Mouse (Mus musculus): ENCODE data around the gene Trim27. TPM values are rescaled to one million over a fixed set of nuclear protein-coding genes. Genes with fewer than 3 reads are reported as not detected.

The Trim27 gene
- total RNA-seq, 4 experiments from 2014 or later: 46.8 to 54.3 (median 52.6) TPM

DNA sequence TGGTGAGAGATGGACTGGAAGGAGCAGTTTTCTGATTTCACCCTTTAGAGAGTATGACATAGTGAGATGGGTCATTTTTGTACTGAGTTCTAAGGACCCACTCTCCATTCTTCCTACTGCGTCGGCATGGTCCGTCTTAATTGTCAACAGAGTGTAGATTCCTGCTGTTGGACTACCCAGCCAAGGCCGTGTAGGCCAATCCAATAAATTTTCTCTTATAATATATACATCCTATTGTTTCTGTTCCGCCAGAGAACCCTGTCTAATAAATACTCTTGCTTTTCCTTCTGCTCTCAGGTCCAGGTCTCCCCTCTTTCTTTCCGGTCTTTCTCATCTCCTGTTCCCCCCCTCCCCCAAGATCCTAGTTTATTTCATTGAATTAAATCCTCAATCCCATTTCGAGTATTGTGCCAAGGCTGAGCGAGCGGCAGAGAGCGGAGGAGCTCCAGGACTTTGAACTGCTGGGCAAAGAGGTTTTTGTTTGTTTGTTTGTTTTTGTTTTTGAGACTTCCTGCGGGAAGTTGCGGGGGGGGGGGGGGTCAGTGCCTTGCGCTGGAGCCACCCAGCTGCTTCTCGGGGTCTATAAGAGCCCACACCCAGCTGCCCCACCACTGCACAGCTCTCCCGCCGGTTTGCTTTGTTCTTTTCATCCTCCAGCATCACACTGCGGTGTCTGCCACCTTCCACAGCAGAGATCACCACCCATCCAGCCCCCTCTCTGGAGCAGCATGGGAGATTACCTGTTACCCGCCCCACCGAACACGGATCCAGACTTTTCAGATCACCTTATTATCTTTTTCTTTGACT, 42.6 kb downstream of the Trim27 start:
- DNase-seq: no peak

- DNase-seq: peak; percentile 75
Measured at GRCm38 (mm10) chr13:21222463-21223022, 43.3 kb downstream of the Trim27 start.

GRCm38 (mm10) chr13:21223242-21223655, 44.0 kb downstream of the Trim27 start:
- DNase-seq: no peak

GRCm38 (mm10) chr13:21224376-21224775, 45.1 kb downstream of the Trim27 start:
- no peak for DNase-seq

GRCm38 (mm10) chr13:21225206-21225605, 46.0 kb downstream of the Trim27 start:
- DNase-seq: no peak

DNA sequence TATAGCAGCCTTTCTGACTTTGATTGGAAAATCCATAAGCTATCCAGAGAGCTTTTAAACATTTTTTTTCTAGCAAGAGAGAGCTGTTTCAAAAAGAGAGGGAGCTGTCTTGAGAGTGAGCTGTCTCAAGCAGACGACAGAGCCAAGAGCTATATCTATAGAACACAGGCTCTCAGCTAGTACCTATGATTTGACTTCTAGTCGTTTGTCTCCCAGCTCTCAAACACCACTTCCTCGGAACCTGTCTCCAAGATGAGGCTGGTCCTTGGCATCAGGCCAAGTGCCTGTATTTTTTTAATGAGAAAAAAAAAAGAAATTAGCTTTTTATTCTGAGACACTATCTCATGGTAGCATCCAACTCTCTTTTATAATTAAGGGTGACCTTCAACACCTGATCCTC, 46.8 kb downstream of the Trim27 start:
- DNase-seq: no peak

DNA sequence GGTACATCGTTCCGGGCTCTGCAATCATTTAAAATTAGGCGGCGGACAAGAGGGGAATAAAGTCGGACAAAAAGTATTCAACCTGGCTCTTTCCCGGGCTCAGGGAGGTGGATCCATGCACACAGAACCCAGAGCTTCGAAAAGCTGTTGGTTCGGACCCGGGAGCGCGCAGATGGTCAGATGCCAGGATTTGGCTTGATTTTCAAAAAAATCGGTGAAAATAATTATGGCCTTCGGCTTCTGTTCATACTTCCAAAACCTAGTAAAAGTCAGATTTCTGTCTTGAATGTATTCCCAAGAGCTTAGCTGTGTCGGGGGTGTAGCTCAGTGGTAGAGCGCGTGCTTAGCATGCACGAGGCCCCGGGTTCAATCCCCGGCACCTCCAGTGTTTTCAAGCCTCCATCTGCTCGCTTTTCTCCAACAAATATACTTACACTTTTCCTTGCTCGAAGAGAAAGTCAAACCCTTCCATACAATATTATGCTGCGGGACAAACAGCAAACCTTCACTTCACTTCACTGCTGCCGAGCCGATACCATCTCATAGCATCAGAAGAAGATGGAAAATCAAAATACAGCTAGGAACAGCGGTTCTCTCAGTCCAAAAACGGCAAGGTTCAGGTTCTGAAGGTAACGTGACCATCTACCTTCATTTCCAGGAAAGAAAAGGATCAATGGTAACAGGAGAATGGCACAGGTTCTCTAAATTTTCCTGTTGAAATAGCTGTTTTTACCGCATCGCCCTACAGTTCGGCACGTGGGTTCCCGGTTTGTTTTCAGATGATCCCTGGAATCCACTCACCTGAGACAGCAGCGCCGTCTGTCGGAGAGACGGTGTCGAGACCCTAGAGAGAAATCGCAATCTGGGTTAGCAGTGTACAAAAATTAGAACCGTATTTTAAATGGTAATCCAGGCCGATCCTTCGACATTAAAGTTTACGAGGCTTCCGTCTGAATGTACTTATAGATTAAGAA, 54.8 kb downstream of the Trim27 start:
- peak; percentile 72 for DNase-seq

GRCm38 (mm10) chr13:21236714-21237113, 57.5 kb downstream of the Trim27 start:
- DNase-seq: no peak

DNA sequence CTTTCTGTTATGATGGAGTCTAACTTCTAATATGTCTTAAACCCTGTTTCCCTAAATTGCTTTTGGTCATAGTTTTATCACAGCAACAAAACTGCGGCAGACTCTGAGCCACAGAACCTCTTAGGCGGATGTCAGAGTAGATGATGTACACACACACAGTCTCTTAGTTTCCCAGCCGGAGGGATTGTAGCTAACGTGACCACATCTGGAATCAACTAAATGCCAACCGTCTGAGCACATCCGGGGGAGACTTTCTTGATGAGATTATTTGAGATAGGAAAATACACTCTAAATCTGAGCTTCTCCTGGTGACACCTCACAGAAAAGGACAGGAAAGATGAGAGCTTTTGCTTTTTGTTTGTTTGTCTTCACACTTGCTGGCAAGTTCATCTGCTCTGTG, 57.9 kb downstream of the Trim27 start:
- no peak for DNase-seq

DNA sequence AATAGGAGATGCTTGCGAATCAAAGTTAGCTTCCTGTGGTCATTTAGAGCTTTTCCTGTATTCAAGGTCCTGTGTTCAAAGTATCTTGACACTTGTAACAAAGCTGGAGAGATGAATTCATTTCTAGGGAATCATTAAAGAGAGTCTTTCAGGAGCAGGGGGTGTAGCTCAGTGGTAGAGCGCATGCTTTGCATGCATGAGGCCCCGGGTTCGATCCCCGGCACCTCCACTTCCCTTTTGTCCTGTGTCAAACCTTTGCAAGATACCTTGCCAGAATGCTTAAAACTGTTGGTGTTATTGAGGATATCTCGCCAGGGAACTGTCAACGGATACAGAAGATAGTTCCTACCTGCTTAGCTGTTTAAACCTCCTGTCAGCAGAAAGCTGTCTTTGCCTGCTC, 61.5 kb downstream of the Trim27 start:
- DNase-seq: no peak

DNA sequence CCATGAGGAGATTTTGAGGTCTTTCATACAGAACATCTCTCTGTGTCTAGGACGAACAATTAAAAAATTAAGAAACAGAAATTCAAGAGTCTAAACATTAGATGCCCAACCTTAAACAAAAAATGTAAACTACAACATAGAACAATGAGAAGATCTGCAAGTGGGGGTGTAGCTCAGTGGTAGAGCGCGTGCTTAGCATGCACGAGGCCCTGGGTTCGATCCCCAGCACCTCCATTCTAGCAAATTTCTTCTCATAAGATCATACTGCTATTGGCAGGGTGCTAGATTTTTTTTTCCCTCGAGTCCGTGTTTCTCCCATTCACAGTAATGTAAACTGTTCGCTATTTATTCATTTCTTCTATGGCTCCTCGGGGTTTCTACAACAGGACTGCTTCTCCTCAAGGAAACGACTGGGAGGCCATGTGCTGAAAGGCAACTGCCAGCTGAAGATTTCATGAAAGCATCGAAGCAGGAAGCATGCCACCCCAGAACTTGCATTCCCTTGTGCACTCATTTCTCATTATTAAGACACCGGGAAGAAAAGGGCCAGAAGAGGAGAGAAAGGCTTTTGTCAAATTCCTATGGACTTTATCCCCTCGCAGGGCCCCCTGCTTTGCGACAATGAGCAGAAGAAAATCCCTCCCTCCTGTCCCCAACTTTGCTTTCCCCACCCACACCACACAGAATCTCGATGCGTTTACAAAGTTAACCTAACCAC, 63.3 kb downstream of the Trim27 start:
- DNase-seq: no peak

- no peak for DNase-seq
Measured at GRCm38 (mm10) chr13:21243196-21243595, 64.0 kb downstream of the Trim27 start.

GRCm38 (mm10) chr13:21244089-21244488, 64.8 kb downstream of the Trim27 start:
- no peak for DNase-seq

Other genes starting within 250 kb of the Trim27 start
- gene Olfr1370, start 104.5 kb upstream of the Trim27 start, total RNA-seq (2022): not detected
- not detected for gene Olfr1369-ps1, start 68.0 kb upstream of the Trim27 start, total RNA-seq (2022)
- gene Olfr263, start 49.8 kb upstream of the Trim27 start, total RNA-seq (2022): not detected
- gene Olfr1368, start 33.6 kb upstream of the Trim27 start, total RNA-seq (2022): not detected
- not detected for gene Gpx5, start 113.3 kb downstream of the Trim27 start, total RNA-seq (2022)
- gene Gpx6, start 132.7 kb downstream of the Trim27 start, total RNA-seq (2022): not detected
- not detected for gene Olfr1367, start 167.5 kb downstream of the Trim27 start, total RNA-seq (2022)
- 10 to 100 TPM in 3 of 4 experiments, 1 to 10 TPM in 1; 9.6 to 12.8 (median 11.1) TPM for gene Zscan12, start 183.4 kb downstream of the Trim27 start, total RNA-seq (2022)
- 10 to 100 TPM; 55.7 to 74.1 (median 68.0) TPM for gene Zkscan3, start 223.3 kb downstream of the Trim27 start, total RNA-seq (2022)

All from adrenal gland, adult 8-10 months (tissue).